Mouse (Mus musculus) lung, embryonic 14.5 days (tissue): ENCODE data around the gene Cmc4. TPM values are rescaled to one million over a fixed set of nuclear protein-coding genes. Genes with fewer than 3 reads are reported as not detected.

Experiments
- ATAC-seq: fragments of 200-750 bp; cut with Nextera tagmentation; 2 replicates; pipeline ENCODE4 v1.8.0; 2017; ENCODE audit warnings: mild to moderate bottlenecking, moderate TSS enrichment, moderate library complexity; ENCODE audit not compliant: insufficient read depth
- DNase-seq: peaks from one replicate; pipeline ENCODE4 v3.0.0-alpha.2; 2015
- H3K27ac ChIP-seq: fragments of 300-500 bp; sonication (generic); 2 replicates; pipeline ENCODE4 v1.5.1; 2014; ENCODE audit warnings: low read depth, mild to moderate bottlenecking, moderate library complexity
- H3K27me3 ChIP-seq: fragments of 300-500 bp; sonication (generic); 2 replicates; pipeline ENCODE4 v1.6.1; 2014; ENCODE audit warnings: low read length, control low read depth; ENCODE audit not compliant: insufficient read depth
- H3K36me3 ChIP-seq: fragments of 300-500 bp; sonication (generic); 2 replicates; pipeline ENCODE4 v1.6.1; 2014; ENCODE audit warnings: control low read depth; ENCODE audit not compliant: insufficient read depth
- H3K4me1 ChIP-seq: fragments of 300-500 bp; sonication (generic); 2 replicates; pipeline ENCODE4 v1.6.1; 2014; ENCODE audit warnings: antibody characterized with exemption, control low read depth; ENCODE audit not compliant: insufficient read depth
- H3K4me2 ChIP-seq: fragments of 300-500 bp; sonication (generic); 2 replicates; pipeline ENCODE4 v1.6.1; 2014; ENCODE audit warnings: mild to moderate bottlenecking
- H3K4me3 ChIP-seq: fragments of 300-500 bp; sonication (generic); 2 replicates; pipeline ENCODE4 v1.5.1; 2014; ENCODE audit warnings: low read depth, low read length
- H3K9ac ChIP-seq: fragments of 300-500 bp; sonication (generic); 2 replicates; pipeline ENCODE4 v1.6.1; 2014
- H3K9me3 ChIP-seq: fragments of 300-500 bp; sonication (generic); 2 replicates; pipeline ENCODE4 v1.6.1; 2016; ENCODE audit warnings: low read depth, low read length, control low read depth
- CTCF ChIP-seq: IDR thresholded peaks from 2 replicates; pipeline ENCODE4 v1.5.1; 2016; ENCODE audit warnings: antibody characterized with exemption, low read depth
- WGBS: fragments of 180-500 bp; shearing (Covaris S2); extraction: QIAGEN DNeasy Blood & Tissue Kit; methylation state at CpG from one replicate; pipeline ENCODE4 v1.1.7; 2014; 5-methylcytosine and 5-hydroxymethylcytosine counted together
- polyA plus RNA-seq: library from polyadenylated mRNA; unstranded; fragments of >200 nt; fragmentation: Nextera tagmentation; extraction: Ambion mirVana; gene quantifications from 2 replicates; pipeline ENCODE4 v1.2.1, GENCODE M21; 2014

Gene Cmc4
- polyA plus RNA-seq, 1 experiment from 2014 or later = 21.3 TPM

GRCm38 (mm10) chrX:75381699-75382098 is 34.7 kb downstream of the Cmc4 start:
- Histone ChIP-seq H3K27ac (peak overlapping the region; percentile 58; the same call in 1 of the 2 replicates), H3K9ac (no peak overlapping the region)
- ATAC-seq = no peak

GRCm38 (mm10) chrX:75381176-75381575 is 35.2 kb downstream of the Cmc4 start:
- DNase-seq = no peak
- no peak overlapping the region for H3K4me3 ChIP-seq
- H3K9me3 ChIP-seq = no peaks in the 10 kb centered on the region
- no peak overlapping the region; the same call in 1 of the 2 replicates for H3K4me2 ChIP-seq
- no peaks in the 10 kb centered on the region for H3K4me1 ChIP-seq
- no peaks in the 10 kb centered on the region for H3K36me3 ChIP-seq
- 80% methylated on average over 1 of the region's 1 CpGs for WGBS
- no peak overlapping the region for H3K9ac ChIP-seq
- ATAC-seq = no peak
- TF ChIP-seq CTCF = no peak
- H3K27ac ChIP-seq = no peak overlapping the region
- no peaks in the 10 kb centered on the region for H3K27me3 ChIP-seq

More at GRCm38 (mm10) chrX:75381699-75382098, 34.7 kb downstream of the Cmc4 start:
- H3K27me3 ChIP-seq = no peaks in the 10 kb centered on the region
- H3K4me1 ChIP-seq = no peaks in the 10 kb centered on the region
- DNase-seq = no peak
- H3K4me2 ChIP-seq = peak overlapping the region; percentile 52
- WGBS = 59% methylated on average over 5 of the region's 5 CpGs
- no peak for TF ChIP-seq CTCF
- no peaks in the 10 kb centered on the region for H3K36me3 ChIP-seq
- no peaks in the 10 kb centered on the region for H3K9me3 ChIP-seq
- H3K4me3 ChIP-seq = peak overlapping the region; percentile 49

DNA sequence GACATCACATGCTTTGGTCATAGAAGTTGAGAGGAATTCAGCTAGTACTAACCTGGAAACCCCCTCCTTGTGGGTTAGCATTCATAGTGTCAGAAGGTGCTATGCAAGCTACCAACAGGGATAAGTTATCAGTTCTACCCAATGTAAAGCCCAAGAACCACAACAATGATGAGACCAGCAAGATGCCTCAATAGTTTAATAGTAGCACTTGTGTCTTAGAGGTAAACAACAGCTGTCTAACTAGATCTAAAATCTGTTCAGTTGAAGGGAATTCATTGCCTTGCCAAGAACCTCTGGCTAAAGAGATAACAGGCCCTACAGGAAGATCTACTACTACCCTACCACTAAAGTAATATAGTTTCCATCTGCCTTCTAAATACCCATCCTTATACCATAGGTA is 39.6 kb downstream of the Cmc4 start:
- Histone ChIP-seq H3K27me3 (no peaks in the 10 kb centered on the region), H3K4me3 (no peak overlapping the region), H3K36me3 (no peaks in the 10 kb centered on the region), H3K4me2 (no peak overlapping the region), H3K27ac (no peak overlapping the region), H3K4me1 (no peaks in the 10 kb centered on the region), H3K9me3 (no peaks in the 10 kb centered on the region), H3K9ac (no peak overlapping the region)
- ATAC-seq (no peak), DNase-seq (no peak)
- TF ChIP-seq CTCF = no peak

DNA sequence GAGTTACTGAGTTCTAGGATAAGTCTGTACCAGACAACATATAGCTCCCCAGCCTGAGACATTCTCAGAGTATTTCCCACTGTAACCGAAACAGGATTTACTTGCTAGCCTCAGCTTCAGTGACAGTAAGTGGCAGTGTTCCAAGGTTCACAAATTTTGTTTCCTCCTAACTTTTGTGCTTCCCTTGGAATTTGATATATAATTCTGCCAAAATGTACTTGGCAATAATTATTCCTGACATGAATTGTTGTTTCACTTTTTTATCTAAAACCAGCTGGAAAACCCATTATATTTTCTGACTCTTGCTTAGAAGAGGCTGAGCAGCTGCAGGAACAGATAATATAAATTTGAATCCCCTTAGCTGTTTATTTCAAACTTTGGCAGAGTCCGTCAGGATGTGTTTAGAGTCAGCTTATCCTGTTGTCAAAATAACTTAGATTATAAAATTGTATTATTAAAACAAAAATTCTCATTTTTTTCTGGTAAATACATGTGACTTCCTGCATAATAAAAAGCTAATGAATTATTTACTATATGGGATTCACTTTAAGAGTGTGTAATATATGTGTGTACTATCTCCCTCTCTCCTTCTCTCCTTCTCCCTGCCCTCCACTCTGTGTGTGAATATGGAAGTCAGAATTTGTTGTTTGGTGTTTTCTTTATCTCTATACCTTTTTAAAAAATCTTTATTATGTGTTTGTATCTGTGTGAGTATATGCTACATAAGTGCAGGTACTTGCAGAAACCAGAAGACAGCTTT is 43.5 kb downstream of the Cmc4 start:
- no peak overlapping the region for H3K9ac ChIP-seq
- peak overlapping the region; percentile 58; the same call in 1 of the 2 replicates for H3K27ac ChIP-seq
- no peaks in the 10 kb centered on the region for H3K9me3 ChIP-seq
- H3K36me3 ChIP-seq = no peaks in the 10 kb centered on the region
- ATAC-seq = peak; percentile 89
- H3K27me3 ChIP-seq = no peaks in the 10 kb centered on the region
- no peak overlapping the region for H3K4me3 ChIP-seq
- H3K4me2 ChIP-seq = no peak overlapping the region
- WGBS = 39% methylated on average over 2 of the region's 2 CpGs
- TF ChIP-seq CTCF = no peak
- DNase-seq = peak; percentile 92
- no peaks in the 10 kb centered on the region for H3K4me1 ChIP-seq

DNA sequence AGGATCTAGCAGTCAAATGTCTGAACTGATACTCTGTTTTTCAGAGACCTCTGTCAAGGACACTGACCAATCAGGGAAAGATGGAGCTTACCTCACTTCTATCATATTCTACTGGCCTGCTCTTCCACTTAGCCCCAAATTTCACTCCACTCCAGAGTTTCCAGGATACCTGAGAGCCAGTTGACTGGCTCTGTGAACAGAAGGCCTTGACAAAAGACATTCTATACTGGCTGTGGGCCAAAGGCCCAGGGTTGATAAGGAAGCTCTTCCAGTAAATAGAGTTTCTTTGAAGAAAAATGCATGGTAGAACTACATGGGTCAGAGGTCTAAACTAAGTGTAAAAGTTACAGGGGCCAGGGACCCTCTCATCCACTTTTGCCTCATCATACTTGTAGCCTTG is 46.2 kb downstream of the Cmc4 start:
- no peaks in the 10 kb centered on the region for H3K27me3 ChIP-seq
- no peaks in the 10 kb centered on the region for H3K4me1 ChIP-seq
- no peak overlapping the region for H3K27ac ChIP-seq
- no peak overlapping the region for H3K9ac ChIP-seq
- no peak for TF ChIP-seq CTCF
- DNase-seq (peak; percentile 69), ATAC-seq (no peak)
- H3K9me3 ChIP-seq = no peaks in the 10 kb centered on the region
- H3K4me3 ChIP-seq = no peak overlapping the region
- H3K36me3 ChIP-seq = no peaks in the 10 kb centered on the region
- H3K4me2 ChIP-seq = no peak overlapping the region

Other genes with a start within 250 kb of the Cmc4 start
- gene Fundc2, start 34.2 kb downstream of the Cmc4 start, polyA plus RNA-seq = 74.8 and 95.2 TPM in 2 replicates
- 2.1 TPM in 2 replicates for gene F8, start 34.0 kb downstream of the Cmc4 start, polyA plus RNA-seq
- gene Mtcp1, start within 50 bp of the Cmc4 start, polyA plus RNA-seq = 12.1 and 12.2 TPM in 2 replicates
- 57.5 and 63.2 TPM in 2 replicates for gene Brcc3, start within 50 bp of the Cmc4 start, polyA plus RNA-seq
- 156 and 157 TPM in 2 replicates for gene Vbp1, start 97.7 kb upstream of the Cmc4 start, polyA plus RNA-seq
- gene Rab39b, start 161.6 kb upstream of the Cmc4 start, polyA plus RNA-seq = 0.74 and 0.87 TPM in 2 replicates